Mouse (Mus musculus) embryonic facial prominence, embryonic 11.5 days (tissue): ENCODE results near the gene Cs. TPM values are rescaled to one million over a fixed set of nuclear protein-coding genes. Genes with fewer than 3 reads are reported as not detected.

Experiments
- ATAC-seq: fragments of 200-750 bp; cut with Nextera tagmentation; replicated peaks from 2 replicates; pipeline ENCODE4 v1.8.0; 2017; ENCODE audit warnings: low read depth; ENCODE audit not compliant: insufficient number of reproducible peaks, low FRiP score, low TSS enrichment
- DNase-seq: peaks from one replicate; pipeline ENCODE4 v3.0.0-alpha.2; 2015; ENCODE audit warnings: low spot score
- H3K27ac ChIP-seq: fragments of 300-500 bp; sonication (generic); replicated peaks from 2 replicates; pipeline ENCODE4 v1.5.1; 2014; ENCODE audit warnings: mild to moderate bottlenecking, low read depth, low read length, control low read depth
- H3K27me3 ChIP-seq: fragments of 300-500 bp; sonication (generic); 2 replicates; pipeline ENCODE4 v1.6.1; 2014; ENCODE audit warnings: mild to moderate bottlenecking, low read length, moderate library complexity, mixed read lengths; ENCODE audit not compliant: control insufficient read depth, insufficient read depth
- H3K36me3 ChIP-seq: fragments of 300-500 bp; sonication (generic); replicated peaks from 2 replicates; pipeline ENCODE4 v1.6.1; 2014; ENCODE audit warnings: low read depth, mild to moderate bottlenecking, low read length, moderate library complexity, mixed read lengths; ENCODE audit not compliant: control insufficient read depth, insufficient read depth
- H3K4me1 ChIP-seq: fragments of 300-500 bp; sonication (generic); 2 replicates; pipeline ENCODE4 v1.6.1; 2014; ENCODE audit warnings: low read length, mixed read lengths; ENCODE audit not compliant: control insufficient read depth, insufficient read depth
- H3K4me2 ChIP-seq: fragments of 300-500 bp; sonication (generic); 2 replicates; pipeline ENCODE4 v1.6.1; 2014; ENCODE audit warnings: low read depth, mild to moderate bottlenecking, control low read depth, low read length, moderate library complexity
- H3K4me3 ChIP-seq: fragments of 300-500 bp; sonication (generic); 2 replicates; pipeline ENCODE4 v1.5.1; 2014; ENCODE audit warnings: low read depth, low read length, control low read depth
- H3K9ac ChIP-seq: fragments of 300-500 bp; sonication (generic); replicated peaks from 2 replicates; pipeline ENCODE4 v1.6.1; 2014; ENCODE audit warnings: mild to moderate bottlenecking, control low read depth, low read length
- H3K9me3 ChIP-seq: fragments of 300-500 bp; sonication (generic); replicated peaks from 2 replicates; pipeline ENCODE4 v1.6.1; 2016; ENCODE audit warnings: mild to moderate bottlenecking, low read length, inconsistent platforms, mixed read lengths; ENCODE audit not compliant: control insufficient read depth
- WGBS: fragments of 180-500 bp; shearing (Covaris S2); extraction: QIAGEN DNeasy Blood & Tissue Kit; methylation state at CpG from one replicate; pipeline ENCODE4 v1.1.7; 2014; 5-methylcytosine and 5-hydroxymethylcytosine counted together
- polyA plus RNA-seq: library from polyadenylated mRNA; unstranded; fragments of >200 nt; fragmentation: Nextera tagmentation; extraction: Ambion mirVana; gene quantifications from 2 replicates; pipeline ENCODE4 v1.2.1, GENCODE M21; 2014

Gene Cs
- polyA plus RNA-seq, 1 experiment from 2014 or later = 246 TPM

- ATAC-seq = no peak
- Histone ChIP-seq H3K9me3 (no peaks in the 10 kb centered on the region), H3K27ac (no peak overlapping the region), H3K36me3 (no peaks in the 10 kb centered on the region; the same call in 1 of the 2 replicates), H3K27me3 (no peaks in the 10 kb centered on the region), H3K4me2 (no peak overlapping the region), H3K4me1 (no peaks in the 10 kb centered on the region; the same call in 1 of the 2 replicates), H3K9ac (no peak overlapping the region), H3K4me3 (no peak overlapping the region)
- DNase-seq = no peak
- WGBS = 86% methylated on average over 7 of the region's 7 CpGs
Measured at GRCm38 (mm10) chr10:128403931-128404330, 66.4 kb downstream of the Cs start.

GRCm38 (mm10) chr10:128408591-128409535 lies 71.3 kb downstream of the Cs start:
- Histone ChIP-seq H3K9me3 (no peaks in the 10 kb centered on the region), H3K4me1 (no peaks in the 10 kb centered on the region), H3K36me3 (no peaks in the 10 kb centered on the region; the same call in none of the 2 replicates), H3K27me3 (no peaks in the 10 kb centered on the region), H3K27ac (0 out of 2 replicates have a peak overlapping the region, but pooled peaks have one; percentile 52), H3K4me2 (peak overlapping the region; percentile 81), H3K4me3 (peak overlapping the region; percentile 68), H3K9ac (peak overlapping the region; percentile 78)
- WGBS = 19% methylated on average over 35 of the region's 35 CpGs
- DNase-seq (peak; percentile 60), ATAC-seq (no peak)

GRCm38 (mm10) chr10:128409692-128410559 lies 72.4 kb downstream of the Cs start:
- Histone ChIP-seq H3K36me3 (no peaks in the 10 kb centered on the region; the same call in none of the 2 replicates), H3K9ac (peak overlapping the region; percentile 78), H3K27ac (0 out of 2 replicates have a peak overlapping the region, but pooled peaks have one; percentile 52), H3K4me2 (peak overlapping the region; percentile 81), H3K4me3 (peak overlapping the region; percentile 68), H3K9me3 (no peaks in the 10 kb centered on the region), H3K4me1 (no peaks in the 10 kb centered on the region), H3K27me3 (no peaks in the 10 kb centered on the region)
- ATAC-seq (peak; percentile 82), DNase-seq (peak; percentile 98)
- 5% methylated on average over 36 of the region's 36 CpGs for WGBS

GRCm38 (mm10) chr10:128410560-128410845 lies 73.0 kb downstream of the Cs start:
- Histone ChIP-seq H3K9me3 (no peaks in the 10 kb centered on the region), H3K4me2 (peak overlapping the region; percentile 79), H3K27me3 (no peaks in the 10 kb centered on the region), H3K4me1 (no peaks in the 10 kb centered on the region), H3K27ac (no peak overlapping the region), H3K4me3 (peak overlapping the region; percentile 90), H3K9ac (no peak overlapping the region), H3K36me3 (no peaks in the 10 kb centered on the region; the same call in none of the 2 replicates)
- 17% methylated on average over 4 of the region's 4 CpGs for WGBS
- ATAC-seq (no peak), DNase-seq (peak; percentile 15)

GRCm38 (mm10) chr10:128411211-128412054 lies 73.9 kb downstream of the Cs start, which contains the start of the genes Nabp2 and Rnf41:
Nabp2 (minus strand) TSS chr10:128411492.
Rnf41 (plus strand) TSS chr10:128411657.
- Histone ChIP-seq H3K9me3 (no peaks in the 10 kb centered on the region), H3K36me3 (peaks cover 2% of the 10 kb centered on the region), H3K9ac (peak within 1 kb of the TSS; percentile 82), H3K27me3 (no peaks in the 10 kb centered on the region), H3K4me2 (peak within 1 kb of the TSS; percentile 79), H3K4me3 (peak within 1 kb of the TSS; percentile 90), H3K4me1 (no peaks in the 10 kb centered on the region), H3K27ac (peak within 1 kb of the TSS; percentile 80)
- WGBS = under 1% methylated on average over 50 of the region's 50 CpGs
- peak; percentile 99 for DNase-seq
- ATAC-seq = peak; percentile 92

- H3K9ac ChIP-seq = peak overlapping the region; percentile 82
- ATAC-seq = no peak
- H3K27me3 ChIP-seq = no peaks in the 10 kb centered on the region
- no peaks in the 10 kb centered on the region for H3K4me1 ChIP-seq
- under 1% methylated on average over 13 of the region's 14 CpGs for WGBS
- no peak for DNase-seq
- no peaks in the 10 kb centered on the region for H3K9me3 ChIP-seq
- peak overlapping the region; percentile 79 for H3K4me2 ChIP-seq
- H3K4me3 ChIP-seq = peak overlapping the region; percentile 90
- peaks cover 2% of the 10 kb centered on the region for H3K36me3 ChIP-seq
- H3K27ac ChIP-seq = peak overlapping the region; percentile 80
Measured at GRCm38 (mm10) chr10:128412055-128412381, 74.5 kb downstream of the Cs start.
